Mouse (Mus musculus) neural tube, embryonic 14.5 days (tissue): Measurements from ENCODE around the gene Gper1. TPM values are rescaled to one million over a fixed set of nuclear protein-coding genes. Genes with fewer than 3 reads are reported as not detected.

ENCODE experiments used
- ATAC-seq: fragments of 200-750 bp; cut with Nextera tagmentation; 2 replicates; pipeline ENCODE4 v1.8.0; 2017; ENCODE audit warnings: low read depth, mild to moderate bottlenecking, moderate TSS enrichment, moderate library complexity
- H3K27ac ChIP-seq: fragments of 300-500 bp; sonication (generic); 2 replicates; pipeline ENCODE4 v1.5.1; 2014; ENCODE audit warnings: low read depth, mild to moderate bottlenecking, control low read depth, low read length, moderate library complexity, mixed read lengths
- H3K27me3 ChIP-seq: fragments of 300-500 bp; sonication (generic); 2 replicates; pipeline ENCODE4 v1.6.1; 2014; ENCODE audit warnings: low read length; ENCODE audit not compliant: control insufficient read depth, insufficient read depth
- H3K36me3 ChIP-seq: fragments of 300-500 bp; sonication (generic); 2 replicates; pipeline ENCODE4 v1.6.1; 2014; ENCODE audit warnings: low read length, mixed read lengths; ENCODE audit not compliant: control insufficient read depth, insufficient read depth
- H3K4me1 ChIP-seq: fragments of 300-500 bp; sonication (generic); 2 replicates; pipeline ENCODE4 v1.6.1; 2014; ENCODE audit warnings: low read length; ENCODE audit not compliant: control insufficient read depth, insufficient read depth
- H3K4me2 ChIP-seq: fragments of 300-500 bp; sonication (generic); 2 replicates; pipeline ENCODE4 v1.6.1; 2014; ENCODE audit warnings: mild to moderate bottlenecking, low read depth, low read length, control low read depth
- H3K4me3 ChIP-seq: fragments of 300-500 bp; sonication (generic); 2 replicates; pipeline ENCODE4 v1.5.1; 2014; ENCODE audit warnings: low read depth, low read length, control low read depth, mixed read lengths
- H3K9ac ChIP-seq: fragments of 300-500 bp; sonication (generic); replicated peaks from 2 replicates; pipeline ENCODE4 v1.6.1; 2014; ENCODE audit warnings: low read depth, mild to moderate bottlenecking, control low read depth, low read length, mixed read lengths
- H3K9me3 ChIP-seq: fragments of 300-500 bp; sonication (generic); 2 replicates; pipeline ENCODE4 v1.6.1; 2016; ENCODE audit warnings: low read length; ENCODE audit not compliant: control insufficient read depth
- WGBS: fragments of 180-500 bp; shearing (Covaris S2); extraction: QIAGEN DNeasy Blood & Tissue Kit; methylation state at CpG from one replicate; pipeline ENCODE4 v1.1.7; 2014; 5-methylcytosine and 5-hydroxymethylcytosine counted together
- polyA plus RNA-seq: library from polyadenylated mRNA; unstranded; fragments of >200 nt; fragmentation: Nextera tagmentation; extraction: Ambion mirVana; gene quantifications from 2 replicates; pipeline ENCODE4 v1.2.1, GENCODE M21; 2014

The Gper1 gene
- polyA plus RNA-seq, 1 experiment from 2014 or later: 6.2 TPM

DNA sequence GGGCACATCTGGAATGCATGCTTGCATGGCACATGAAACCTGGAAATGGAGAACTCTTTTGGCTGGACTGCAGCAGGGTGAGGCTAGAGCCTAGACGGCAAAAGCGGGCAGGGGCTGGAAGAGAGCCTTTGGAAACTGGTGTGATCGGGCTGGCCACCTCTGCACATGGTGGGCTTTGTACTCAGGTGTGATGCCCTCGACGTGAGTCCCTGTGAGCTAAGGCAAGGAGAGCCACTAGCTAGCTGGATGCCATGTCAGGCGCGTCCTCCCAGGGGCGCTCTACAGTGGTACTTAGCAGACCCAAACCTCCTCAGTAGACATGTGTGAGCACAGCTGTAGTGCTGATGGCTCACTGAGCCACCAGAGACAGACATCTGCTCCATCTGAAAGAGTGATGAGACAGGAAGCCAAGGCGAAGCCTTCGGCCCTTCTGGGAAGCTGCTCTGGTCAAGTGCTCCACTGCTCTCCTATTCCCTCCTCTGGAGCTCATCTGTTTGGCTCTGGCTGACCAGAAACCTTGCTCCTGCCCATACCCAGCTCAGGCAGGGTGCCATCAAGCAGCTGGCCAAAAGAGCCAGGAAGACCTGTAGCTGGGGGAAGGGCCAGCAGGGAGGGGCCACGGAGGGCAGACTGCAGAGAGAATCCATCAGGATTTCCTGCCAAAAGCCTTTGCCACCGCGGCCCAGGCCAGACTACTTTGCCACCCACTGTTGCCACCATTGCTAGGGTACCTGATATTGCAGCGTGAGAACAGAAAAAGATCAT is 15.6 kb upstream of the Gper1 start:
- H3K4me2 ChIP-seq: no peak overlapping the region
- H3K9ac ChIP-seq: no peak overlapping the region
- no peaks in the 10 kb centered on the region for H3K9me3 ChIP-seq
- no peaks in the 10 kb centered on the region for H3K27me3 ChIP-seq
- H3K4me1 ChIP-seq: no peaks in the 10 kb centered on the region
- H3K27ac ChIP-seq: no peak overlapping the region
- H3K4me3 ChIP-seq: no peak overlapping the region
- ATAC-seq: no peak
- WGBS: 81% methylated on average over 14 of the region's 14 CpGs
- H3K36me3 ChIP-seq: no peaks in the 10 kb centered on the region

GRCm38 (mm10) chr5:139408511-139408910 is 14.4 kb upstream of the Gper1 start:
- no peaks in the 10 kb centered on the region for H3K9me3 ChIP-seq
- no peak overlapping the region for H3K9ac ChIP-seq
- no peaks in the 10 kb centered on the region for H3K36me3 ChIP-seq
- H3K4me1 ChIP-seq: no peaks in the 10 kb centered on the region
- H3K27ac ChIP-seq: no peak overlapping the region
- H3K27me3 ChIP-seq: no peaks in the 10 kb centered on the region
- H3K4me2 ChIP-seq: no peak overlapping the region
- no peak overlapping the region for H3K4me3 ChIP-seq
- 81% methylated on average over 7 of the region's 7 CpGs for whole genome bisulfite sequencing
- no peak for ATAC-seq

GRCm38 (mm10) chr5:139409412-139409811 is 13.5 kb upstream of the Gper1 start:
- Histone ChIP-seq H3K4me2 (no peak overlapping the region), H3K36me3 (no peaks in the 10 kb centered on the region), H3K4me1 (no peaks in the 10 kb centered on the region), H3K27ac (no peak overlapping the region), H3K9ac (no peak overlapping the region), H3K4me3 (no peak overlapping the region), H3K9me3 (no peaks in the 10 kb centered on the region), H3K27me3 (no peaks in the 10 kb centered on the region)
- WGBS: 83% methylated on average over 12 of the region's 12 CpGs
- no peak for ATAC-seq

DNA sequence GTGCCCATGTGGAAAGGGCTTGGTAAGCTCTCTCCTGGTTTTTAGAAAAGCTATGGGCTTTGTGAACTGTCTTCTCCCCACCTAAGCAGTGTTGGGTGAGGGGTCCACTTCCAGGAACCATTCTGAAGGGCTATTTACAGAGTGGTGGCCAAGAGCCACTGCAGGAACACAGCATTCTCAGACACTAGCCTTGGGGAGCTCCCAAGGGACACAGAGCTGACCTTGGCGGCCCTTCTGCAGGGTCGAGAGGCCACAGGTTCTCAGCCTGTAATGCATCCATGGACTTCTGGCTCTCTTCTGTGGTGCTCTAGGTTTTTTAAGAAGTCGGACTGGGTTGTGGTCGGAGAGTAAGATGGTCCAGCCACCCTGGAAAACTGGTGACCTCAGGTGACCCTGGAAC is 12.9 kb upstream of the Gper1 start:
- no peaks in the 10 kb centered on the region for H3K4me1 ChIP-seq

GRCm38 (mm10) chr5:139411117-139411516 is 11.8 kb upstream of the Gper1 start:
- Histone ChIP-seq H3K27me3 (no peaks in the 10 kb centered on the region), H3K4me2 (no peak overlapping the region), H3K9me3 (no peaks in the 10 kb centered on the region), H3K27ac (no peak overlapping the region), H3K4me3 (no peak overlapping the region), H3K4me1 (no peaks in the 10 kb centered on the region), H3K36me3 (no peaks in the 10 kb centered on the region), H3K9ac (no peak overlapping the region)
- ATAC-seq: no peak
- 95% methylated on average over 6 of the region's 6 CpGs for WGBS

More for the DNA sequence above, 12.9 kb upstream of the Gper1 start:
- Histone ChIP-seq H3K9ac (no peak overlapping the region), H3K4me3 (no peak overlapping the region), H3K36me3 (no peaks in the 10 kb centered on the region), H3K27me3 (no peaks in the 10 kb centered on the region), H3K27ac (no peak overlapping the region), H3K4me2 (no peak overlapping the region), H3K9me3 (no peaks in the 10 kb centered on the region)
- no peak for ATAC-seq
- 98% methylated on average over 4 of the region's 4 CpGs for WGBS

- 68% methylated on average over 15 of the region's 15 CpGs for WGBS
- no peak for ATAC-seq
- H3K9ac ChIP-seq: no peak overlapping the region
- no peaks in the 10 kb centered on the region for H3K4me1 ChIP-seq
- H3K9me3 ChIP-seq: no peaks in the 10 kb centered on the region
- no peak overlapping the region for H3K4me3 ChIP-seq
- no peaks in the 10 kb centered on the region for H3K27me3 ChIP-seq
- no peak overlapping the region for H3K4me2 ChIP-seq
- H3K36me3 ChIP-seq: no peaks in the 10 kb centered on the region
- no peak overlapping the region for H3K27ac ChIP-seq
Observed at GRCm38 (mm10) chr5:139411665-139412314, 11.2 kb upstream of the Gper1 start.

GRCm38 (mm10) chr5:139413545-139413944 is 9.4 kb upstream of the Gper1 start:
- Histone ChIP-seq H3K27ac (no peak overlapping the region), H3K36me3 (no peaks in the 10 kb centered on the region), H3K4me1 (peaks cover 4% of the 10 kb centered on the region), H3K4me2 (no peak overlapping the region), H3K9me3 (no peaks in the 10 kb centered on the region), H3K4me3 (no peak overlapping the region), H3K9ac (no peak overlapping the region), H3K27me3 (no peaks in the 10 kb centered on the region)
- 49% methylated on average over 4 of the region's 4 CpGs for WGBS
- ATAC-seq: no peak

GRCm38 (mm10) chr5:139415001-139415400 is 8.0 kb upstream of the Gper1 start:
- no peak overlapping the region for H3K4me2 ChIP-seq
- ATAC-seq: no peak
- H3K9me3 ChIP-seq: no peaks in the 10 kb centered on the region
- WGBS: 88% methylated on average over 5 of the region's 5 CpGs
- H3K27ac ChIP-seq: no peak overlapping the region
- no peaks in the 10 kb centered on the region for H3K36me3 ChIP-seq
- H3K27me3 ChIP-seq: no peaks in the 10 kb centered on the region
- H3K9ac ChIP-seq: no peak overlapping the region
- H3K4me3 ChIP-seq: no peak overlapping the region
- H3K4me1 ChIP-seq: peaks cover 14% of the 10 kb centered on the region

DNA sequence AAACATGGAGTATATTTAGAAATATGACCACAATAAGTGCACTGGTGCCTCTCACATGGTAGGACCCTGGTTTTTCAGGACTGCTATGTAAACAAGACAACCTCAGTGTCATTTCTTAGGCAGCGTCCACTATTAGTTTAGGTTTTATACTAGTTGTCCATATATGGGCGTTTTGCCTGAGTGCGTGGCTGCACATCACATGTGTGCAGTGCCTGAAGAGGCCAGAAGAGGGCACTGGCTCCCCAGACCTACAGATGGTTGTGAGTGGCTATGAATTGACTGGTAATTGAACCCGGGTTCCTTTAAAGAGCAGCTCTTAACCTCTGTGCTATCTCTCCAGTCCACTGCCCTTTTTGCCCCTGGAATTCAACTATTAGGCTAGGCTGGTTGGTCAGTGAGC is 6.0 kb upstream of the Gper1 start:
- Histone ChIP-seq H3K27ac (no peak overlapping the region), H3K36me3 (no peaks in the 10 kb centered on the region), H3K9me3 (no peaks in the 10 kb centered on the region), H3K9ac (no peak overlapping the region), H3K4me1 (peaks cover 16% of the 10 kb centered on the region), H3K4me2 (no peak overlapping the region), H3K4me3 (no peak overlapping the region), H3K27me3 (no peaks in the 10 kb centered on the region)
- ATAC-seq: no peak
- WGBS: 92% methylated on average over 4 of the region's 4 CpGs
